Mouse (Mus musculus) heart, postnatal 36 days (tissue): Measurements from ENCODE around the gene Arid5b. TPM values are rescaled to one million over a fixed set of nuclear protein-coding genes. Genes with fewer than 3 reads are reported as not detected.

ENCODE experiments used
- DNase-seq, 2 experiments: peaks; one replicate each; pipeline ENCODE4 v3.0.0; 2021 to 2022
- intact Hi-C: fragments of 180-260 bp; cut with DNase I; formaldehyde crosslinking; loops from one replicate; pipeline ENCODE4 v1.15.1; 2025
- total RNA-seq, 2 experiments: library from RNA; stranded (reverse); gene quantifications; 2 replicates each; pipeline ENCODE4 v1.2.3; 2021

The Arid5b gene
- total RNA-seq, 2 experiments from 2014 or later = 23.2 to 33.8 TPM

GRCm38 (mm10) chr10:68239426-68240070, 39.0 kb downstream of the Arid5b start:
- intact Hi-C loops = loop anchor here (2.0 to 5.0 kb wide), 2 partner anchors 37 to 72 kb away; no protein-coding TSS in a partner anchor
- DNase-seq = no peak

DNA sequence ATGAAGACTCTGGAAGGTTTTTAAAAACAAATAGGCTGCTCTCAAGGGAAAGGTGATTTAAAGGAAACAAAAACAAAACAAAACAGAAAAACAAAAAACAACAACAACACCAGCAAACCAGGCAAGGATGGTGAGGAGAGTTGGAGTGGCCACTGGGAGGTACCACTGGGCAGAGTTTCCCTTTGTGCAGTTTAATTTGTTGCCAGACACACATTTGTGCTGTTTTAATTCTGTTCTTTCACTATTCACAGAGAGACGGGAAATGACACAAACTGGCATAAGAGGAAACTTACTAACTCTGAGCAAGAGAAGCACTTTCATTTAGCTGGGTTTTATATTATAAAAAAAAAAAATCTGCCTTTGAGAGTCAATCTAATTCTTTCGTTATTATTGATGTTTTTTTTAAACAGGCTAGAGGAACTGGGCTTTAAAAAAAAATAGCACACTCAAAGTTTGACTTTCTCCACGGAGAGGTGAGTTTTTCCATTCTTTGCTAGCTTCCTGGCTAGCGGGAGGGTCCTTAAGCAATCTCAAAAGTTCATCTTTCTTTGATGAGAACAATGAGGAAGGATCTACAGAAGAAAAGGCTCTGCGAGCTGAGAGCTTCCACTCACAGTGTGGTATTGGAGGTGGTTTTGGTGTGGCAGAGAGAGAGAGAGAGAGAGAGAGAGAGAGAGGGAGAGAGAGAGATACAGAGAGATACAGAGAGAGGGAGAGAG, 39.7 kb downstream of the Arid5b start:
- intact Hi-C loops = loop anchor here (2.0 to 5.0 kb wide), 2 partner anchors 38 to 72 kb away; no protein-coding TSS in a partner anchor
- DNase-seq = no peak

- intact Hi-C loops = loop anchor here (2.0 to 5.0 kb wide), 2 partner anchors 39 to 71 kb away; no protein-coding TSS in a partner anchor
- DNase-seq = no peak
Measured at GRCm38 (mm10) chr10:68238182-68238581, 40.4 kb downstream of the Arid5b start.

GRCm38 (mm10) chr10:68236956-68237455, 41.5 kb downstream of the Arid5b start:
- no peak for DNase-seq
- intact Hi-C loops = loop anchor here (5.0 kb wide), 1 partner anchor 70 kb away; no protein-coding TSS in a partner anchor

- intact Hi-C loops = no loop called here
- no peak for DNase-seq
Measured at GRCm38 (mm10) chr10:68231385-68232182, 47.0 kb downstream of the Arid5b start.

DNA sequence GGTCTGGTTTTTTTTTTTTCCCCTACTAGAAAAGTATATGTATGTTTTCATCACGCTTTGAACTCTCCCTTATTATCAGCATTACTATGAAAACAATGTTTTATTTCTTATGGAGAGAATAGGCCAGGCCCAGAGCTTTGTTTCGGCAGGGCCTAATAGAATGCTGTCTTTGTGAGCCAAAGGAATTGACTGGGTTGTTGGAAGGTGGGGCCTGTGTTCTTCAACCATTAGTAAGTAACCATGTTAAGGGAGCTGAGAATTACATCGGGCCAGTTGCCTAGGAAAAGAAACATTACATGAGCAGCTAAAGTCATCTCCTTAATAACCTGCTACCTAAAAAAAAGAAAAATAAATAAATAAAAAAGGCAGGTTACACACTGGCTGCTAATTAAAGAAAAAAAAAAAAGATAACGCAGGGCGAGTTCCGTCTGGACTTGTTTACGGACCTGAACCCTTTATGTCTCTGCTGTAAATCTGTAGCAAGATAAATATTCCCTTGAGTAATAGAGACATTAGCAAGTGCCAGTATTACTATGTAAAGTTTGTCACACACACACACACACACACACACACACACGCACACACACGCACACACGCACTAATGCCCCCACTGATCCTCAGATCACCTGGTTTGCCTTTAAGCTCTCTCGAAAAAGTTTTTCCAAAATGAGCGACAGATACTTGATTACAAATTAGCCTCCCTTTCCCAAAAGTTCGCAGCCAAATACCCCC, 47.7 kb downstream of the Arid5b start:
- DNase-seq = no peak
- intact Hi-C loops = no loop called here

GRCm38 (mm10) chr10:68229640-68230565, 48.6 kb downstream of the Arid5b start:
- intact Hi-C loops = no loop called here
- DNase-seq = no peak

DNA sequence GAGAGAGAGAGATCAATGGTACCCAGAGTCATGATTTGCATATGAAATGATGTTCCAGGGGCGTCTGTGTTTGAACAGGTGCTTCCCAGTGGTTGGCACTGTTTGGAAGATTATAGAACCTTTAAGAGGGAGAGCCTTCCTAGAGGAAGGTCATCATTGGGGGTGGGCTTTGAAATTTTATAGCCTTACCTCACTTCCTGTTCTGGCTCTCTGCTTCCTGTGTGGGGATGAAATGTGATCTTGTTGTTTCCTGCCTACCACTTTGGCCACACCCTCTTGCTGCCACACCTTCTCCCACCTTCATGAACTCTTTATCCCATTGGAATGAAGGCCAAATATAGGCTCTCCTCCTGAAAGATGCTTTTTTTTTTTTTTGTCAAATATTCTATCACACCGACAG, 55.9 kb downstream of the Arid5b start:
- no peak for DNase-seq
- intact Hi-C loops = no loop called here

GRCm38 (mm10) chr10:68222012-68222411, 56.5 kb downstream of the Arid5b start:
- DNase-seq = no peak
- intact Hi-C loops = no loop called here

GRCm38 (mm10) chr10:68219327-68219726, 59.2 kb downstream of the Arid5b start:
- intact Hi-C loops = no loop called here
- DNase-seq = no peak

- intact Hi-C loops = no loop called here
- DNase-seq = no peak
Measured at GRCm38 (mm10) chr10:68218678-68219077, 59.9 kb downstream of the Arid5b start.

DNA sequence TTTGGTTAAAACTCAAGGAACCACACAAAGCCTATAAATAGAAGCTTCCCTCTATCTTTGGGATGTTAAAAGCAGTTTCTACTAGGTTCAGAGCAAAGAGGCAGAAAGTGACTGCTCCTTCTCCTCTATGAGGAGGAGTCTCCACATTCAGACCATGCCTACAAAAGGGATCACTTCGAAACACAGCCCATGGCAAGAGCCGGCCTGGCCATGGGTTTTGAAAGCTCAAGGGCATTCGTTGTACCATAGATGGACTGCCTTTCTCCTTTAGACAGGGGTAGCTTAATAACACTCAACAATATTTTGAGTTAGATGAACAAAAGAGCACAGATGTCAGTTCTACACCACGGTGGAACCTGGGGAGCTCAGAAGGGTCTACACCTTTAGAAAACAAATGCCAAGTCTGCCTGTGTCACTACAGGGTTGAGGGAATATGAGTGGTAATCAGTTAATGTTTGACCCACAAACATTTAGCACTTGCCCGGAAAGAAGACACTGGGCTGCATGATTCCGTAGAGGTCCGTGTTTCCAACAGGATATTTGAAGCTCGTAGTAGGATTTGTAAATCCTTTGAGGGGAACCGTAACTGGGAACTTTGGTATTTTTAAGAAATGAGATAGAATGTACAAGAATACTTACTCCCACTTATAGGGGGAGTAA, 63.6 kb downstream of the Arid5b start:
- intact Hi-C loops = no loop called here
- no peak for DNase-seq

GRCm38 (mm10) chr10:68212061-68212915, 66.3 kb downstream of the Arid5b start:
- intact Hi-C loops = no loop called here
- DNase-seq = peak in 1 of 2 experiments; percentile 35

GRCm38 (mm10) chr10:68211514-68211913, 67.0 kb downstream of the Arid5b start:
- DNase-seq = no peak

DNA sequence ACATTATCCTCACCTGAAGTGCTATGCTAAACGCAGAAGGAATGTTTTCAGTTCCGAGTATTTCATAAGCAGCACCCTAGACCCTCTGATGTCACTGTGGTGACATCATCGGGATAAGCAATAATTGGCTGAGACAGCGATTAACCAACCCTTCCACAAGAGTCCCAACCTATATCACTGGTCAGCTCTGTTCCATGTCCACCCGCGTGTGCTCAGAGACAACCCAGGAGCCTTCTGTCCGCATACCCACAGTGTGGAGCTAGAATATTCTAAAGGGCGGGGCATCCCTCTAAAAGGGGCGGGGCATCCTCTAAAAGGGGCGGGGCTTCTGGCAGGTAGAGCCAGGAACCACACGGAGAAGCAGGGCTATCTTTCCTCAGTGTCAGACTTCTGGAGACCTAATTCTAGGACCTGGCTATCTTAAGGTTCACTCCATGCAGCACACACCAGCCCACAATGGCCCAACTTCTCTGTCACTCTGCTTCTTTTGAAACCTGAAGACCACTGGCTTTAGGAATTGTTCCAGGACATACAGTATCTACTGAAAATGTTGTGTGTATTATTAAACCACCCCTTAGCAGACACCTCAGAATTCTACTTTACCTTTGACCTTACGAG, 68.4 kb downstream of the Arid5b start:
- intact Hi-C loops = no loop called here

More at GRCm38 (mm10) chr10:68211514-68211913, 67.0 kb downstream of the Arid5b start:
- intact Hi-C loops = no loop called here

DNA sequence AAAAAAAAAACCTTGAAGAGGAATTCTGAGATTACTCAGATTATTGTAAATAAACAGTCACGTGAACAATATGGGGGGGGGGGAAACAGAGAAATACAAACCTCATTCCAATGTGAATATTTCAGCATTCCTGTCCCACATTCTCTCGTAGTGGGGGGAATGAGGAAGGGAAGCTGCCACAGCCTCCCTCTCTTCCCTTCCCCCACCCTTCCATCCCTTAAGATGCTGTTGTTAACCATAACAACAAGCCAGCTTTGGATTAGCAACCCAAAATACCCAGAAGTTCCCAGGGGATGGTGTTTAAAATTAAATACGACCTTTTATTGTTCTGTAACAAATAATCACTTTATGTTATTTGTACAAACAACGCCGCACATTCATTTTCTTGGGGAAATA, 69.9 kb downstream of the Arid5b start:
- DNase-seq = no peak
- intact Hi-C loops = no loop called here

More for the DNA sequence above, 68.4 kb downstream of the Arid5b start:
- no peak for DNase-seq
